Mouse (Mus musculus) embryonic facial prominence, embryonic 14.5 days (tissue): ENCODE measurements around the gene Map4k1. TPM values are rescaled to one million over a fixed set of nuclear protein-coding genes. Genes with fewer than 3 reads are reported as not detected.

Experiments
- ATAC-seq: fragments of 200-750 bp; cut with Nextera tagmentation; 2 replicates; pipeline ENCODE4 v1.8.0; 2017; ENCODE audit warnings: low read depth, moderate number of reproducible peaks, moderate TSS enrichment
- DNase-seq: peaks from one replicate; pipeline ENCODE4 v3.0.0-alpha.2; 2015; ENCODE audit warnings: low spot score
- H3K27ac ChIP-seq: fragments of 300-500 bp; sonication (generic); replicated peaks from 2 replicates; pipeline ENCODE4 v1.5.1; 2014; ENCODE audit warnings: low read depth, mild to moderate bottlenecking, low read length, moderate library complexity
- H3K27me3 ChIP-seq: fragments of 300-500 bp; sonication (generic); replicated peaks from 2 replicates; pipeline ENCODE4 v1.6.1; 2014; ENCODE audit warnings: low read length; ENCODE audit not compliant: control insufficient read depth, insufficient read depth
- H3K36me3 ChIP-seq: fragments of 300-500 bp; sonication (generic); 2 replicates; pipeline ENCODE4 v1.6.1; 2014; ENCODE audit warnings: low read length, mixed read lengths; ENCODE audit not compliant: control insufficient read depth, insufficient read depth
- H3K4me1 ChIP-seq: fragments of 300-500 bp; sonication (generic); 2 replicates; pipeline ENCODE4 v1.6.1; 2014; ENCODE audit warnings: antibody characterized with exemption, low read length; ENCODE audit not compliant: control insufficient read depth, insufficient read depth
- H3K4me2 ChIP-seq: fragments of 300-500 bp; sonication (generic); 2 replicates; pipeline ENCODE4 v1.6.1; 2014; ENCODE audit warnings: low read depth, mild to moderate bottlenecking, low read length, moderate library complexity, mixed read lengths
- H3K4me3 ChIP-seq: fragments of 300-500 bp; sonication (generic); 2 replicates; pipeline ENCODE4 v1.5.1; 2014; ENCODE audit warnings: low read depth, mild to moderate bottlenecking, low read length
- H3K9ac ChIP-seq: fragments of 300-500 bp; sonication (generic); 2 replicates; pipeline ENCODE4 v1.6.1; 2014; ENCODE audit warnings: low read depth, mild to moderate bottlenecking, low read length, moderate library complexity, mixed read lengths
- H3K9me3 ChIP-seq: fragments of 300-500 bp; sonication (generic); 2 replicates; pipeline ENCODE4 v1.6.1; 2016; ENCODE audit warnings: low read length; ENCODE audit not compliant: control insufficient read depth
- WGBS: fragments of 180-500 bp; shearing (Covaris S2); extraction: QIAGEN DNeasy Blood & Tissue Kit; methylation state at CpG from one replicate; pipeline ENCODE4 v1.1.7; 2014; 5-methylcytosine and 5-hydroxymethylcytosine counted together
- polyA plus RNA-seq: library from polyadenylated mRNA; unstranded; fragments of >200 nt; fragmentation: Nextera tagmentation; extraction: Ambion mirVana; gene quantifications from 2 replicates; pipeline ENCODE4 v1.2.1, GENCODE M21; 2014

Gene Map4k1
- polyA plus RNA-seq, 1 experiment from 2014 or later: 7.2 TPM

DNA sequence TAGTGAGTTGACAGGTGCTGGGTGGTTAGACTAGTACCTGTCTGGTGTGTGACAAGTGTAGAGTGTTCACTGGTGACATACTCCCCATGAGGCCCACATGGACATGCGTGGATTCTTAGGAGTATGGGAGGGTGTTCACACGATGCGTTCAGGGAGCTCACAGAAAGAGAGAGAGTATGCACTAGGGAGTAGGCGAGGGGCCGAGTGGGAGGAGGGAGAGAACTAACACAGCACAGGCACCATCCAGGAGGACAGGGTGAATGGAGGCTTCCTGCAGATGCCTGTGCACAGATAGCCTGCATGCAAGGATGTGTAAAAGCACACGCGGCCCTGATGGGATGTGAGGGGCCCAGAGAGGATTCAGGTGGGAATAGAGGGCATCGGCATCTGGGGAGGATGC is 40.6 kb downstream of the Map4k1 start:
- no peaks in the 10 kb centered on the region for H3K4me1 ChIP-seq
- H3K9me3 ChIP-seq: no peaks in the 10 kb centered on the region
- peaks cover 33% of the 10 kb centered on the region for H3K27me3 ChIP-seq
- ATAC-seq (no peak), DNase-seq (no peak)
- 91% methylated on average over 8 of the region's 8 CpGs for WGBS
- H3K4me2 ChIP-seq: no peak overlapping the region
- no peak overlapping the region for H3K27ac ChIP-seq
- no peaks in the 10 kb centered on the region for H3K36me3 ChIP-seq
- no peak overlapping the region for H3K4me3 ChIP-seq
- H3K9ac ChIP-seq: no peak overlapping the region

DNA sequence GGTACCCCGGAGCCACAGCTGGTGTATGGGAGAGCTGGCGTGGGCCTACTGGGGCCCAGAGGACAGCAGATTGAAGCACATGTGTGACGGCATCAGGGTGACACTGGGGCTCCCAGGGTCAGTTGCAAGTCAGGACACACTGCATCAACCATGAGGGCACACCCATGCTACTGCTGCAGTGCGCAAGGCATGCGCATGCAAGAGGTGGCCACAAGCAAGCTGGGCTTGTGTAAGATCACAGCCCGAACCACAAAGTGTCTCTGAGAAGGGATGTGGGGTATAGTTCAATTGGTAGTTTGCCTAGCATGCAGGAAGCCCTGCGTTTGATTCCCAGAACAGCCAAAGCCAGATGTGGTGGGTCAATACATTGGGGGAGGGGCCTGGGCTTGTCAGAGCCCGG is 41.7 kb downstream of the Map4k1 start:
- no peaks in the 10 kb centered on the region for H3K4me1 ChIP-seq
- no peaks in the 10 kb centered on the region for H3K9me3 ChIP-seq
- no peak overlapping the region for H3K9ac ChIP-seq
- H3K27ac ChIP-seq: no peak overlapping the region
- H3K4me2 ChIP-seq: no peak overlapping the region
- WGBS: 84% methylated on average over 8 of the region's 8 CpGs
- no peak for DNase-seq
- peaks cover 24% of the 10 kb centered on the region for H3K27me3 ChIP-seq
- no peak overlapping the region for H3K4me3 ChIP-seq
- ATAC-seq: no peak
- no peaks in the 10 kb centered on the region for H3K36me3 ChIP-seq

DNA sequence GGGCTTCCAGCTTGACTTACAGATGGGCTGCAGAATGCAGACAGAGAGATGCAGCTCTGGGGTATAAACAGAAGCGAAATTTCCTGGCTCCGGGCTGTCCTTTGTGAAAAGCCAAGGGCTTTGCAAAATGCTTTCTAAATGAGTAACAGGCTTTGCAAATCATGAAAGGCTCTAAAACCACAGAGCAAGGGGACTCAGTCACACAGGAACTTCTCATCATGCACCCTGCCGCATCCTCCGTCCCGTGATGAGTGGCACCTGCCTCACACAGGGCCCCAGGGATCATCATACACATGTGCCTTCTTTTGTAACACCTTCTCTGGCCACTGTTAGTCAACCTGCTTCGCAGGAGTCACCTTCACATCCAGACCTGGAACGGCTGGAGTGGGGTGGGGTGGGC is 43.7 kb downstream of the Map4k1 start:
- WGBS: 65% methylated on average over 7 of the region's 7 CpGs
- no peaks in the 10 kb centered on the region for H3K9me3 ChIP-seq
- H3K27ac ChIP-seq: no peak overlapping the region
- no peaks in the 10 kb centered on the region for H3K4me1 ChIP-seq
- no peak overlapping the region for H3K4me3 ChIP-seq
- no peak overlapping the region for H3K4me2 ChIP-seq
- H3K27me3 ChIP-seq: peaks cover 4% of the 10 kb centered on the region; the same call in 1 of the 2 replicates
- H3K9ac ChIP-seq: no peak overlapping the region
- no peak for ATAC-seq
- DNase-seq: no peak
- H3K36me3 ChIP-seq: no peaks in the 10 kb centered on the region

DNA sequence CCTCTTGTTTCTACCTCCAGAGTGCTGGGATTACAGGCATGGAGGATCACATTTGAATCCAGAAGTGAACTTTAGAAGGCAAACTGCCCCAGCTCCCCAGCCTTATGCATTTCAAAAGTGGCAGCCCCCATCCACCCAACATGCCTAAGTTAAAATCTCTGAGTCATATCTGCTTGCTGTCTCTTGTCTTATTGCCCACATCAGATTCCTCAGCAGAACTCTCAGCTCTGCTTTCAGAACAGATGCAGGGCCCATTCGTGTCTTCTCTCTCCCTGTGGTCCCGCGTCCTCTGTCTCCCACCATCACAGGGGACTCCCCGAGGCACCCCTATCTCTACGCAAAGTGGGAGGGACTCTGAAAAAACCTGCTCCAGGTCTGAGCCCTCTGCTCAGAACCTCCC is 44.3 kb downstream of the Map4k1 start:
- Histone ChIP-seq H3K4me1 (no peaks in the 10 kb centered on the region), H3K27me3 (no peaks in the 10 kb centered on the region), H3K36me3 (no peaks in the 10 kb centered on the region), H3K4me3 (no peak overlapping the region), H3K27ac (no peak overlapping the region), H3K4me2 (no peak overlapping the region), H3K9me3 (no peaks in the 10 kb centered on the region), H3K9ac (no peak overlapping the region)
- WGBS: 81% methylated on average over 5 of the region's 5 CpGs
- DNase-seq (no peak), ATAC-seq (no peak)

DNA sequence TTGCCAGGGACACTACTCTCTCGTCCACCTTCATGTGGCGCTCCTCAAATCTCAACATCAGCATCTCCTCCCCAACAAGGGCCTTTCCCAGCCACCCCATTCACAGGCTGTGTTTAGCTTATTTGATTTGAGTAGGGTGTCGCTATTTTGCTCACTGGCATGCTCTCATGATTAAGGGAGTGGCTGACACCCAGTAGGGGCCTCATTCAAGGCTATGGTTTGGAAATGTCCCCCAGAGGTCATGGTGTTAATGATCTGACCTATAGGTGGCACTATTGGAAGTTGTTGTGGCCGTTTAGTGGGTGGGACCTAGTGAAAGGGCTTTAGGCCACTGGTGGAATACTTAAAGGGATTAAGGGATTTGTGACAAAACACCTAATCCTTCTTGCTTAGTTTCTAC is 45.0 kb downstream of the Map4k1 start:
- DNase-seq (no peak), ATAC-seq (no peak)
- H3K4me1 ChIP-seq: no peaks in the 10 kb centered on the region
- no peaks in the 10 kb centered on the region for H3K27me3 ChIP-seq
- 75% methylated on average over 4 of the region's 4 CpGs for WGBS
- no peaks in the 10 kb centered on the region for H3K9me3 ChIP-seq
- no peak overlapping the region for H3K9ac ChIP-seq
- no peak overlapping the region for H3K4me2 ChIP-seq
- no peaks in the 10 kb centered on the region for H3K36me3 ChIP-seq
- no peak overlapping the region for H3K4me3 ChIP-seq
- no peak overlapping the region for H3K27ac ChIP-seq

DNA sequence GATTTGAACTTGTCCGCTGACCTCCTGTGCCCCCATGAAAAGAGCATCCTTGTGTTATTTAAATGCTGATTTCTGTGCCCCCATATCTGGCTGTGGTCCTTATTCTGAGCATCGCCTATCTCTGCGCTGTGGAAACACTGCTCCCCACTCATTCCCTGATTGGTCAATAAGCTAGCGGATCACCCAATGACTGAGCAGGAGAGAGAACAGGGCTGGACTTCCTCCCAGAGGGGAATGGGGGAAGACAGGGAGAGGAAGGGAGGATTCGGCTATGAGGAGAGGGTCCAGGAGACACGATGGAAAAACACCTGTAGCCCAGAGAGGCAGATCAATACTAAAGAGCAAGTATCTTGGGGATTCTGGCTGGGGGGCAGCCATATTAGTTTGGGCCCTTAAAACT is 46.9 kb downstream of the Map4k1 start:
- ATAC-seq (no peak), DNase-seq (no peak)
- no peak overlapping the region for H3K9ac ChIP-seq
- 83% methylated on average over 6 of the region's 6 CpGs for WGBS
- H3K27me3 ChIP-seq: no peaks in the 10 kb centered on the region
- H3K36me3 ChIP-seq: no peaks in the 10 kb centered on the region
- no peak overlapping the region for H3K27ac ChIP-seq
- H3K4me2 ChIP-seq: no peak overlapping the region
- H3K4me1 ChIP-seq: no peaks in the 10 kb centered on the region
- no peaks in the 10 kb centered on the region for H3K9me3 ChIP-seq
- no peak overlapping the region for H3K4me3 ChIP-seq

DNA sequence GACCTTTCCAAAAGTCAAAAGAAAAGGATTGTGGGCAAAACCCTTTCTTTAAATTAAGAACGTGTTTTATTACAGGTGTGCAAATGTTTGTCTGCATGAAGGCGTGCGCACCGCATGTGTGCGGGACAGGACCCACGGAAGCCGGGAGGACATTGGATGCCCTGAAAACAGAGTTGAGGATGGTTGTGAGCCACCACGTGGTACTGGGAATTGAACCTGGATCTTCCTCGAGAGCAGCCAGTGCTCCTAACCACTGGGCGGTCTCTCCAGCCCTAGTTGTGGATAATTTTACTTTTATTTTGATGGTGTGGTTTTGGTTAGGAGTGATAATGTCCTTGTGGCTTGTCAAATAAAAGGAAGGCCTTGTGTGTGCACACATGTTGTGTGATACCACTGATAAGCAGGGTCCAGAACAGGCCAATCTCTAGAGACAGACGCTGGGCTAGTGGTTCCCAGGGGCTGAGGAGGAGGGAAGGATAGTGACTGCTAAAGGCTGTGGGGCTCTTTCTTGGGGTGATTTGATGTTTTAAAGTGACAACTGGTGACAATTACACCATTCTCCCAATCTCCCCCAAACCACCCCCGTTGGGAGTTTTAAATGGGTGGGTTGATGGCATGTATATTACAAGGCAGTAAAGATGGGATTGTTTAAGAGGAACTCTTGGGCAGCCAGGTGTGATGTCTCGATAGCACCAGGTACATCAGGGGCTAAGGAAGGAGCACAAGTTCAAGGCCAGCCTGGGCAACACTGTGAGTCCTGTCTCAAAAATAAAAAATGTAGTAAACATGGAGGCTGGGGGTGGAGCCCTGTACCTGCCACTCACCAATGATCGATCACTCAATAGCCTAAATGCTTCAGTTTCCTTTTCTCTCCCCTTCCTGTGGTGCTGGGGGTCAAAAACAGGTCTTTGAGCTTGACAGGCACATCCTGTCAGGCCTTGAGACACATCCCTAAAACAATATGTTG is 48.1 kb downstream of the Map4k1 start:
- Histone ChIP-seq H3K9me3 (no peaks in the 10 kb centered on the region), H3K4me2 (no peak overlapping the region), H3K4me1 (no peaks in the 10 kb centered on the region), H3K9ac (no peak overlapping the region), H3K27ac (no peak overlapping the region), H3K27me3 (no peaks in the 10 kb centered on the region), H3K36me3 (no peaks in the 10 kb centered on the region), H3K4me3 (no peak overlapping the region)
- DNase-seq (no peak), ATAC-seq (no peak)
- WGBS: 86% methylated on average over 14 of the region's 14 CpGs

DNA sequence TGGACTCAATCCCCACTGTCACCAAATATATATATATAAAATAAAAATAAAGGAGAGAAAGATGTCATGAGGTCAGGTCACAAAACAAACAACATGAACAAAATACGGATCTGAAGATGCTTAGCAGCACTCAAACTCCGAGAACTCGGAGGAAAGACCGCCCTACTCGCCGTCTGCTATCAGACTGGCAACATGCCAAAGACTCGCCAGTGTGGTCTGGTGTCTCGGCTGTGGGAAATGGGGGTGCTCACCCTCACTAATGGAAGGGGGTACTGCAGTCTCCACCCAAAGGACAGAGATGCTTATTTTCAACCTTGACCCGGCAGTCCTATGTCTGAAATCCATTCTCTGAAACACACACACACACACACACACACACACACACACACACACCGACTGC is 49.8 kb downstream of the Map4k1 start:
- Histone ChIP-seq H3K4me1 (no peaks in the 10 kb centered on the region), H3K27ac (no peak overlapping the region), H3K27me3 (no peaks in the 10 kb centered on the region), H3K4me3 (no peak overlapping the region), H3K36me3 (no peaks in the 10 kb centered on the region), H3K9ac (no peak overlapping the region), H3K9me3 (no peaks in the 10 kb centered on the region), H3K4me2 (no peak overlapping the region)
- WGBS: 70% methylated on average over 10 of the region's 10 CpGs
- no peak for ATAC-seq
- no peak for DNase-seq

DNA sequence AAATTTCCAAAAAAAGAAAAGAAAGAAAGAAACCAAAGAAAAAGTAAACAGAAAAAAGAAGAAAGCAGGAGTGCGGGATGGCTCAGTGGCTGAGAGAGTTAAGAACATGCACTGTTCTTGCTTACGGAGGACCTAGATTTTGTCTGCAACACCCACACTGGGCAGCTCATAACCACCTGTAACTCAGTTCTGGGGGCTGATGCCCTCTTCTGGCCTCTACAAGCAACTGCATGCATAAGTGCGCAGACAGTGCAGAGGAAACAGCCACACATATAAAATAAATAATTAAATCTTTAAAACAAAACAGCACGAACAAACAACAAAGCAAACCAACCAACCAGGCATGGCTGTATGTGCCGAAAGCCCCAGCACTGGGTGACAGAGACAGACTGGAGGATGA is 50.8 kb downstream of the Map4k1 start:
- H3K4me3 ChIP-seq: no peak overlapping the region
- H3K27me3 ChIP-seq: no peaks in the 10 kb centered on the region
- ATAC-seq: no peak
- no peaks in the 10 kb centered on the region for H3K4me1 ChIP-seq
- no peak overlapping the region for H3K4me2 ChIP-seq
- H3K9ac ChIP-seq: no peak overlapping the region
- H3K36me3 ChIP-seq: no peaks in the 10 kb centered on the region
- WGBS: 86% methylated on average over 5 of the region's 5 CpGs
- no peak overlapping the region for H3K27ac ChIP-seq
- H3K9me3 ChIP-seq: no peaks in the 10 kb centered on the region
- no peak for DNase-seq
